Mouse (Mus musculus) adrenal gland, postnatal 36 days (tissue): ENCODE measurements at regions not wholly inside any gene's neighbourhood (a gene's known extent, or its start where the extent isn't known, plus 50 kb on each side); places are given as distances from the start of the nearest gene placed in this dataset.

Experiments
- DNase-seq, 2 experiments: peaks; one replicate each; pipeline ENCODE4 v3.0.0; 2021; ENCODE audit warnings: mixed read lengths in 1 of 2

DNA sequence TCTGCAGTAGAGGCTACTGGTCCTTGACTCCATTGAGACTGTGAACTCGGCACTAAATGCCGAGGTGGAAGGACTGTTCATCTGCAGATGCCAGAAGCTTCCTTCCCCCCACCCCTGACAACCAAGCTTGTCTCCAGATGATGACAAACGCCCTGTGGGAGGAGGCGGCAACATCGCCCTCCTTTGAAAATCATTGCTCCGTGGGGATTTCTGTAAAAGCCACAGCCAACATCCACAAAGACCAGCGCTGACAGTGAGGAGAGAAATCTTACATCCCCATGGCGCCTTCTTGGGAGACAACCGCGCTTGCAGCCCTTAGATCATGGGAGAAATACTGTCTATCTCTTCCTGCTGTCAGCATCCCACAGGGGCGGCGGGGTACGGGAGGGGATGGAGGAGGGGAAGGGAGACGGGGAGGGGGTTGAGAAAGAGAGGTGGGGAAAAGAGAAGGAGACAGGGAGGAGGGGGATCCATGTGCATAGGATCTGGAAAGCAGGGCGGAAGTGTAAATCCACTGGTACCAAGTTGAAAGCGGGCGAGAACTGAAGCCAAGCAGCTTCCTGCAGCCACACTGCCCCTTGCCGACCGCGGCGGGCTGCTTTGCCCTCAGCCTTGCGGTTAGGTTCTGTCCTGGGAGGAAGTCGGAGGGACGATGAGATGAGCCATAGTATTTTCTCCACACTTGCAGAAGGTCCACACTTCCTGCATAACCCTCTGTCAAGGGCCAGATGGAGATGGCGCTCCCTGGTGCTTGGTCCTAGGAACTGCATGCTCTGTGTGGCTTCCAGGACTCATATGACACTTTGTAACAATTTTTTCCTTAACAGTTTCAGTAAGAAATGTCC lies 72.9 kb downstream of the Cryba4 start:
- peak; percentile 8 for DNase-seq

- peak; percentile 16 to 19 for DNase-seq
Measured at GRCm38 (mm10) chr5:112182775-112183174, 69.5 kb downstream of the Cryba4 start.

- no peak for DNase-seq
Measured at GRCm38 (mm10) chr5:112195667-112196066, 56.7 kb downstream of the Cryba4 start.
